Comparison of ENCODE assay signal across 9 mouse cellular contexts in the genomic region with DNA sequence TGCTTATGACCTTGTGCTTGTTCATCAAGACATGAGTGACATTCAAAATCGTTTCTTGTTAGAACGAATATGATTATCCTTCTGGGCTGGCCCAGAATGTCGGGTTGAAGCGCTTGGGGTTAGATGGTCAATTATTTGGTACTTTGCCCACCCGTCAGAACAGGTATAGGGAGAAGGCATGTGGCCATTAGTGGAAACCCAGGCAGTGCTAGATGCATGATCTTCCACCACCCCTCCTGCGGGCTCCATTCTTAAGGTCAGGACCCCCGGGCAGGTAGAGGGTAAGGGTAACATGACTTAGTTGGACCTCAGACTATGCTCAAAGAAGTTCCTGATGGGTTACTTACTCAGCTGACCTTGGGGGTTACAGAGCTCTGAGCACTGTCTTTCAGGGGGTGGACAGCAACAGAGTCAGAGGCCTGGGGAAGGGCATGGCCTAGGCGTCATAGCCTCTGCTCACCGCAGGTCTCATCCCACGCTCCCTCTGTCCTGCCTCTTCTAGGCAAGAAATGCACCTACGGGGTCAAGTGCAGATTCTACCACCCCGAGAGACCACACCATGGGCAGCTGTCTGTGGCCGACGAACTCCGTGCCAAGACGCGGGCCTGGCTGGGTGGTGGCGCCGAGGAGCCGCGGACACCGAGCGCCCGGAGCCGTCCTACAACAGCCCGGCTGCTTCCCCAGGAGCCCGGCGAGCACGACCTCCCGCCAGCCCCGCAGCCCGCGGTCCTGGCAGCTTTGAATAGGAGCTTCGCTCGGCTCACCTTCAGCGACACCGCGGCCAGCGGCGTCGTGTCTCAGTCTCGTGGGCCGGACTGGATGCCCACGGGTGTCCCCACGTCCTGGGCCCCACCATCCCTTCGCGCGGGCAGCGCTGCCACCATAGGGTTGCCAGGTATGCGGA. TPM values are rescaled to one million over a fixed set of nuclear protein-coding genes. Genes with fewer than 3 reads are reported as not detected.
A peak's percentile ranks its signal among the peaks of the same experiment; 100 is the strongest.
DNase-seq lines count a peak whose midpoint lies in the region; ATAC-seq and TF ChIP-seq lines count a peak whose summit lies in the region.
"Had no signal": no experiment of that assay in that cellular context is flagged by ENCODE, and none has a peak within 500 bp of the region (broad histone marks: within the 10 kb centered on the region; RNA-seq: fewer than 3 reads in every experiment).

No protein-coding gene starts in this region.

- H3K4me3 ChIP-seq in layer of hippocampus, adult 2 months, result peak overlapping the region; percentile 46
- peak overlapping the region; percentile 38 for H3K4me3 ChIP-seq in embryonic facial prominence, embryonic 15.5 days (replicated peaks)
- H3K4me3 ChIP-seq in hindbrain, embryonic 11.5 days (ENCODE audit: low read depth, low read length), result peak overlapping the region; percentile 39
- H3K4me3 ChIP-seq in limb, embryonic 15.5 days, result peak overlapping the region; percentile 33

- H3K4me1 ChIP-seq in embryonic facial prominence, embryonic 15.5 days, result peaks cover 16% of the 10 kb centered on the region; the same call in 1 of the 2 replicates
- no peaks in the 10 kb centered on the region for H3K4me1 ChIP-seq in hindbrain, embryonic 11.5 days (replicated peaks; ENCODE audit: control insufficient read depth, insufficient read depth, low read length)
- H3K4me1 ChIP-seq in limb, embryonic 15.5 days, result peaks cover 22% of the 10 kb centered on the region

- no peak for DNase-seq in layer of hippocampus, adult 2 months (ENCODE audit: low spot score in 2 of 2)
- DNase-seq in layer of hippocampus, adult 18-20 months (ENCODE audit: low spot score in 2 of 2), result no peak
- peak; percentile 31 to 34 for DNase-seq in adrenal gland, adult 18-20 months (ENCODE audit: low spot score in 2 of 2)
- peak; percentile 39 for DNase-seq in hindbrain, embryonic 11.5 days (ENCODE audit: low spot score)
- peak; percentile 35 for DNase-seq in retina, postnatal 1 day
- no peak for DNase-seq in frontal cortex, postnatal 36 days (ENCODE audit: low spot score in 2 of 2)

- peaks cover 24% of the 10 kb centered on the region for H3K27me3 ChIP-seq in embryonic facial prominence, embryonic 15.5 days
- H3K27me3 ChIP-seq in hindbrain, embryonic 11.5 days (ENCODE audit: control insufficient read depth, insufficient read depth, low read length), result peaks cover 7% of the 10 kb centered on the region
- H3K27me3 ChIP-seq in limb, embryonic 15.5 days, result peaks cover 27% of the 10 kb centered on the region
- H3K27me3 ChIP-seq: CH12.LX had no signal

- H3K27ac ChIP-seq in layer of hippocampus, adult 2 months, result no peak overlapping the region
- no peak overlapping the region for H3K27ac ChIP-seq in embryonic facial prominence, embryonic 15.5 days (replicated peaks)
- H3K27ac ChIP-seq in hindbrain, embryonic 11.5 days (ENCODE audit: low read depth, low read length), result no peak overlapping the region
- H3K27ac ChIP-seq in limb, embryonic 15.5 days, result no peak overlapping the region

- no peaks in the 10 kb centered on the region for H3K36me3 ChIP-seq in embryonic facial prominence, embryonic 15.5 days
- H3K36me3 ChIP-seq in hindbrain, embryonic 11.5 days (ENCODE audit: control insufficient read depth, insufficient read depth, low read length), result no peaks in the 10 kb centered on the region
- no peaks in the 10 kb centered on the region for H3K36me3 ChIP-seq in limb, embryonic 15.5 days

- WGBS in embryonic facial prominence, embryonic 15.5 days, result 18% methylated on average over 49 of the region's 50 CpGs
- 16% methylated on average over 49 of the region's 50 CpGs for WGBS in hindbrain, embryonic 11.5 days
- 19% methylated on average over 50 of the region's 50 CpGs for WGBS in limb, embryonic 15.5 days

- TF ChIP-seq CTCF in layer of hippocampus, adult 2 months (conservative IDR thresholded peaks at IDR 0.05), result peak; percentile 52

- H3K9me3 ChIP-seq in embryonic facial prominence, embryonic 15.5 days (replicated peaks), result no peaks in the 10 kb centered on the region
- H3K9me3 ChIP-seq in hindbrain, embryonic 11.5 days (ENCODE audit: control insufficient read depth, low read length), result no peaks in the 10 kb centered on the region
- H3K9me3 ChIP-seq in limb, embryonic 15.5 days, result no peaks in the 10 kb centered on the region

- H3K9ac ChIP-seq in embryonic facial prominence, embryonic 15.5 days, result no peak overlapping the region
- peak overlapping the region; percentile 37; the same call in 1 of the 2 replicates for H3K9ac ChIP-seq in hindbrain, embryonic 11.5 days (ENCODE audit: low read depth, low read length)
- H3K9ac ChIP-seq in limb, embryonic 15.5 days, result 0 out of 2 replicates have a peak overlapping the region, but pooled peaks have one; percentile 7

- ATAC-seq in embryonic facial prominence, embryonic 15.5 days (ENCODE audit: insufficient number of reproducible peaks, low FRiP score, low TSS enrichment, low read depth), result no peak
- peak; percentile 56 for ATAC-seq in hindbrain, embryonic 11.5 days (ENCODE audit: low FRiP score)
- no peak for ATAC-seq in limb, embryonic 15.5 days (ENCODE audit: insufficient number of reproducible peaks, low FRiP score, low TSS enrichment, low read depth)

- H3K4me2 ChIP-seq in embryonic facial prominence, embryonic 15.5 days (replicated peaks), result peak overlapping the region; percentile 69
- H3K4me2 ChIP-seq in hindbrain, embryonic 11.5 days (replicated peaks; ENCODE audit: low read depth, low read length), result peak overlapping the region; percentile 86
- peak overlapping the region; percentile 66 for H3K4me2 ChIP-seq in limb, embryonic 15.5 days

RNA-seq across cellular contexts. Expression of gene Zc3h12d, which starts 34.7 kb away (rescaled TPM):
- under 1 TPM in 1 of 2 experiments, not detected in 1; 0.10 TPM for total RNA-seq in layer of hippocampus, adult 2 months (2021)
- total RNA-seq in layer of hippocampus, adult 18-20 months (2021), result under 1 TPM in 1 of 2 experiments, not detected in 1; 0.07 TPM
- total RNA-seq in adrenal gland, adult 18-20 months (2021), result under 1 TPM; 0.13 to 0.38 TPM
- 0.21 TPM in 2 replicates for polyA plus RNA-seq in embryonic facial prominence, embryonic 15.5 days (2015; fragmentation: Nextera tagmentation; extraction: Ambion mirVana)
- 0.05 and 0.06 TPM in 2 replicates for polyA plus RNA-seq in hindbrain, embryonic 11.5 days (2014; fragmentation: Nextera tagmentation; extraction: Ambion mirVana)
- polyA plus RNA-seq in limb, embryonic 15.5 days (2015; fragmentation: Nextera tagmentation; extraction: Ambion mirVana), result 0.12 and 0.37 TPM in 2 replicates

Comparison
In these comparisons a context has a peak if more than half of its experiments do, and no peak if none do; other contexts are left out.
1. DNase-seq: peak in adrenal gland, adult 18-20 months (2 of 2), hindbrain, embryonic 11.5 days (single experiment) and retina, postnatal 1 day (single experiment); none in layer of hippocampus, adult 2 months (0 of 2), layer of hippocampus, adult 18-20 months (0 of 2) and frontal cortex, postnatal 36 days (0 of 2).
2. Peak in every context shown above with its lines, with median percentiles within 50 percentile points of each other: H3K4me3 ChIP-seq and H3K4me2 ChIP-seq.